Mouse (Mus musculus) cortical plate, adult 2 months (tissue): ENCODE data around the gene Tmub2.

Source experiments
- CTCF ChIP-seq: fragments of 200-500 bp; IDR thresholded peaks from 2 replicates; pipeline ENCODE4 v1.5.1; 2011; ENCODE audit warnings: mild to moderate bottlenecking, control low read depth, low read length; ENCODE audit not compliant: insufficient read depth; ENCODE audit errors: extremely low read depth
- POLR2A ChIP-seq: fragments of 200-500 bp; IDR thresholded peaks from 2 replicates; pipeline ENCODE4 v1.6.1; 2011; ENCODE audit warnings: mild to moderate bottlenecking, low read length, control low read depth; ENCODE audit not compliant: insufficient read depth; ENCODE audit errors: extremely low read depth

GRCm38 (mm10) chr11:102330039-102330438 lies 45.3 kb downstream of the Tmub2 start:
- no peak for TF ChIP-seq POLR2A
- no peak for TF ChIP-seq CTCF
